Mouse (Mus musculus) hindbrain, embryonic 10.5 days (tissue): ENCODE data around the gene Klc1. TPM values are rescaled to one million over a fixed set of nuclear protein-coding genes. Genes with fewer than 3 reads are reported as not detected.
A peak's percentile ranks its signal among the peaks of the same experiment; 100 is the strongest.
"Not testable (repeated sequence)": the region's sequence is repeated elsewhere in the genome, so short reads cannot be mapped to it uniquely, and the experiment has no call there.

Experiments used
- DNase-seq: peaks from one replicate; pipeline ENCODE4 v3.0.0-alpha.2; 2017; ENCODE audit warnings: low spot score
- H3K27ac ChIP-seq: fragments of 300-500 bp; sonication (generic); 2 replicates; pipeline ENCODE4 v1.5.1; 2016; ENCODE audit warnings: mild to moderate bottlenecking, moderate library complexity
- H3K27me3 ChIP-seq: fragments of 300-500 bp; sonication (generic); 2 replicates; pipeline ENCODE4 v1.6.1; 2016; ENCODE audit warnings: mild to moderate bottlenecking; ENCODE audit not compliant: poor library complexity, insufficient read depth, severe bottlenecking
- H3K36me3 ChIP-seq: fragments of 300-500 bp; sonication (generic); 2 replicates; pipeline ENCODE4 v1.6.1; 2016; ENCODE audit warnings: mild to moderate bottlenecking, moderate library complexity
- H3K4me1 ChIP-seq: fragments of 300-500 bp; sonication (generic); replicated peaks from 2 replicates; pipeline ENCODE4 v1.6.1; 2016; ENCODE audit warnings: mild to moderate bottlenecking
- H3K4me3 ChIP-seq: fragments of 300-500 bp; sonication (generic); 2 replicates; pipeline ENCODE4 v1.5.1; 2016; ENCODE audit warnings: mild to moderate bottlenecking, moderate library complexity
- H3K9me3 ChIP-seq: fragments of 300-500 bp; sonication (generic); 2 replicates; pipeline ENCODE4 v1.6.1; 2016; ENCODE audit warnings: mild to moderate bottlenecking, moderate library complexity
- WGBS: fragments of 180-500 bp; shearing (Covaris S2); methylation state at CpG from one replicate; pipeline ENCODE4 v1.1.7; 2016; 5-methylcytosine and 5-hydroxymethylcytosine counted together
- polyA plus RNA-seq: library from polyadenylated mRNA; unstranded; fragments of >200 nt; fragmentation: Nextera tagmentation; extraction: Ambion mirVana; gene quantifications from 2 replicates; pipeline ENCODE4 v1.2.1, GENCODE M21; 2016

The Klc1 gene
- polyA plus RNA-seq, 1 experiment from 2014 or later = 303 TPM

DNA sequence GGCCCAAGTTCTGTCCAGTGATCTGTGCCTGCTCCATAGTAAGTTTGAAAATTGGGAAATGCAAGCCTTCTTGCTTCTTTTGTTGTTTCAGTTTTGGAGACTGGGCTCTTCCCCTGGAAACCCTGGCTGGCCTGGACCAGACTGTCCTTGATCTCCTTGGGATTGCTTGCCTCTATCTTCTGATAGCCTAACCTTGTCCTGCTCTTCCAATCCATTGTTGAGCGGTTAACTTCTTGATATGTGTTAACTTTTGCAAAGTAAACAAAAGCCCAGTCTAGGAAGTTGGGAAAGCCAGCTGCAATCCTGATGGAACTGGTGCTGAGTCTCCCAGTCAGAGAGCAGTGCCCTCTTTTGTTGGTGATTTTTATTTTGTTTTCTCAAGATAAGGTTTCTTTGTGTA lies 30.7 kb upstream of the Klc1 start:
- Histone ChIP-seq H3K27me3 (peaks cover 3% of the 10 kb centered on the region; the same call in 1 of the 2 replicates), H3K27ac (no peak overlapping the region), H3K4me3 (no peak overlapping the region), H3K9me3 (no peaks in the 10 kb centered on the region), H3K4me1 (peaks cover 37% of the 10 kb centered on the region), H3K36me3 (peaks cover 71% of the 10 kb centered on the region)
- WGBS = 98% methylated on average over 1 of the region's 1 CpGs
- DNase-seq = no peak

DNA sequence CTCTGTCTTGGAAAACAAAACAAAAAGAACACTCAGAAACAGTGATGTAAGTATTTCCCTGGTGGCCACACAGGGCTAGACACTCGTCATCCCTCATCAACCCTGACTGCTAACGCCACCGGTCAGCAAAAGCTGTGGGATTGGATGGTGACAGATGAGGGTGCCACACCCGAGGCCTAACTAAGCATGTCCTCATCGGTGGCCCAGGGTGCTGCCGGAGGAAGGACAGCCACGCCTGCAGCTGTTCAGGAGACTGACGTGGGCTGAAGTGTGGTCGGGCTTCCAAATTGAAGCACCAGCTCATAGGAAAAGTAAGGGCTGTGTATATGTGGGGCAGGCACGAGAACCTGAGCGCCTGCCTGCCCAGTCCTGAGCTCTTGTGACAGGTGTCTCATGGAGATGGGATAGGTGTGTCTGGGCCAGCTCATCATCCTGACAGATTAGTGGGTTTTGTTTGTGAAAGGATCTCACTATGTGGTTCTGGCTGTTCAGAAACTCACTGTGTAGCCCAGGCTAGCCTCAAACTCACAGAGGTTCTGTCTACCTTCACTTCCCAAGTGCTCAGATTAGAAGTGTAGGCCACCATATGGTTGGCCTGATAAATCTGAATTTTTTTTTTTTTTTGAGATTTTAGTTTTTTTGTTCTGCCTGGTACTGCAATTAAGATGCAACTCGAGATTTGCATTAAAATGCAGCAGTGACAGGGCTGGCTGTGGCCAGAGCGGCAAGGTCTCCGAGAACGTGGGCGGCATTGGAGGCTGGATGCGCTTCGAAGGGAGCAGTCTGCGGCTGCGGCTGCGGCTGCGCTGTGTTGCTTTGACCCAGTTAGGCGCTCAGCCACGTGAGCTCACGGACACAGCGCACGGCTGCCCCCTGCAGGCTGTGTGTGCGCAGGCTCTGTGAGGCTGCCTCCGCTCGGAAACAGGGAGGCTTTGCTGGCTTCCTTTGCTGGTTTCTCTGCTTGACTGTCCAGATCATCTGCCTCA lies 26.5 kb upstream of the Klc1 start:
- Histone ChIP-seq H3K9me3 (no peaks in the 10 kb centered on the region), H3K4me1 (peaks cover 13% of the 10 kb centered on the region), H3K4me3 (peak overlapping the region; percentile 13; the same call in 1 of the 2 replicates), H3K27me3 (peaks cover 3% of the 10 kb centered on the region; the same call in 1 of the 2 replicates), H3K27ac (peak overlapping the region; percentile 42; the same call in 1 of the 2 replicates), H3K36me3 (peaks cover 36% of the 10 kb centered on the region)
- DNase-seq = peak; percentile 90
- WGBS = 31% methylated on average over 30 of the region's 30 CpGs

GRCm38 (mm10) chr12:111732921-111733320 lies 25.7 kb upstream of the Klc1 start:
- H3K4me3 ChIP-seq = 0 out of 2 replicates have a peak overlapping the region, but pooled peaks have one; percentile 13
- peaks cover 13% of the 10 kb centered on the region for H3K4me1 ChIP-seq
- no peak for DNase-seq
- no peaks in the 10 kb centered on the region for H3K9me3 ChIP-seq
- 58% methylated on average over 5 of the region's 5 CpGs for WGBS
- H3K36me3 ChIP-seq = peaks cover 28% of the 10 kb centered on the region
- peaks cover 3% of the 10 kb centered on the region; the same call in 1 of the 2 replicates for H3K27me3 ChIP-seq
- peak overlapping the region; percentile 42; the same call in 1 of the 2 replicates for H3K27ac ChIP-seq

- Histone ChIP-seq H3K27me3 (peaks cover 3% of the 10 kb centered on the region; the same call in 1 of the 2 replicates), H3K9me3 (no peaks in the 10 kb centered on the region), H3K36me3 (peaks cover 11% of the 10 kb centered on the region), H3K4me3 (no peak overlapping the region), H3K4me1 (peaks cover 13% of the 10 kb centered on the region), H3K27ac (no peak overlapping the region)
- 92% methylated on average over 3 of the region's 3 CpGs for WGBS
- no peak for DNase-seq
These were observed 23.7 kb upstream of the Klc1 start for GRCm38 (mm10) chr12:111734912-111735311.

DNA sequence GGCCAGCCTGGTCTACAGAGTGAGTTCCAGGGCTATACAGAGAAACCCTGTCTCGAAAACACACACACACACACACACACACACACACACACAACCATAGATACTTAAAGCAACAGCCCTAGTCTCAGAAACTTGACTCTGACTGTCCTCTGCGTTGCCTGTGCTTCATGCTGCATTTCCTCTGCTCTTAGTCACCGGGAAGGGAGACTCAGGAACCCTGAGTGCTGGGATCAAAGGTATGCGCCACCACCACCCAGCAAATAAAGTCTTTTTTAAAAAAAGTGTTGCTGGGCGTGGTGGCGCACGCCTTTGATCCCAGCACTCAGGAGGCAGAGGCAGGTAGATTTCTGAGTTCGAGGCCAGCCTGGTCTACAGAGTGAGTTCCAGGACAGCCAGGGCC lies 22.0 kb upstream of the Klc1 start:
- not testable (repeated sequence) for H3K27ac ChIP-seq, DNase-seq, H3K9me3 ChIP-seq, H3K36me3 ChIP-seq, H3K27me3 ChIP-seq, H3K4me3 ChIP-seq
- H3K4me1 ChIP-seq = peaks cover 13% of the 10 kb centered on the region
- 91% methylated on average over 8 of the region's 8 CpGs for WGBS

DNA sequence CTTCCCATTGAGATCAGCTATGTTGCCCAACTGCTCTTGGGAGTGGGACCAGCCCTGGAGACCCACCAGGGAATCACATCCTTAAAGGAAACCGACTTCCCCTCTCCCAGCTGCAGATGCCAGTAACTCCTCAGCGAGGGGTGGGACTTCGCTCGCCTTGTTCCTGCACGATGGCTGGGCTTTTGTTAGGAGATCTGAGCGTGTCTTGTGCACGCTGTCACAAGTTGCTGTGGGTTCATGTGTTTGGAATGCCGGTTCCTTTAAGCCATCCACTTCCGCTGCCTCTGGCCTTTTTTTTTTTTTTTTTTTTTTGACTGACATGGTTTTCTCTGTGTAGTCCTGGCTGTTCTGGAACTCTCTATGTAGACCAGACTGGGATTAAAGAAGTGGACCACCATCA lies 21.3 kb upstream of the Klc1 start:
- H3K4me3 ChIP-seq = no peak overlapping the region
- peaks cover 7% of the 10 kb centered on the region for H3K4me1 ChIP-seq
- no peaks in the 10 kb centered on the region for H3K9me3 ChIP-seq
- 60% methylated on average over 9 of the region's 9 CpGs for WGBS
- no peaks in the 10 kb centered on the region for H3K27me3 ChIP-seq
- H3K36me3 ChIP-seq = no peaks in the 10 kb centered on the region
- no peak for DNase-seq
- no peak overlapping the region for H3K27ac ChIP-seq

DNA sequence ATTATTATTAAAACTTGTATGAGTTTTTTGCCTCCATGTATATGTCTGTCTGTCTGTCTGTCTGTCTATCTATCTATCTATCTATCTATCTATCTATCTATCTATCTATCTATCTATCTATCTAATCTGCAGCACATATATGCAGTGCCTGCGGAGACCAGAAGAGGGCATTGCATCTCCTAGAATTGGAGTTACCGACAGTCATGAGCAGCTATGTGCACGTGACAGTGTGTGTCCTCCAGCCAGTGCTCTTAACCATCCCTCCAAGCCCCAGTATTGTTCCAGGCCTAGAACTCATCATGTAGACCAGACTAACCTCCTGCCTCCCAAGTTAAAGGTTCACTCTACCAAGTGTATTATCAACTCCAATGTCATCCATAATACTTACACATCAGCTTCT lies 19.9 kb upstream of the Klc1 start:
- Histone ChIP-seq H3K36me3 (no peaks in the 10 kb centered on the region), H3K4me1 (no peaks in the 10 kb centered on the region; the same call in 1 of the 2 replicates), H3K27me3 (no peaks in the 10 kb centered on the region), H3K27ac (no peak overlapping the region), H3K4me3 (no peak overlapping the region), H3K9me3 (no peaks in the 10 kb centered on the region)
- DNase-seq = peak; percentile 67
- 7% methylated on average over 3 of the region's 3 CpGs for WGBS

- H3K9me3 ChIP-seq = no peaks in the 10 kb centered on the region
- DNase-seq = no peak
- H3K36me3 ChIP-seq = no peaks in the 10 kb centered on the region
- 80% methylated on average over 8 of the region's 8 CpGs for WGBS
- H3K27me3 ChIP-seq = no peaks in the 10 kb centered on the region
- no peak overlapping the region for H3K27ac ChIP-seq
- H3K4me3 ChIP-seq = no peak overlapping the region
- peaks cover 8% of the 10 kb centered on the region for H3K4me1 ChIP-seq
These were observed 17.3 kb upstream of the Klc1 start for GRCm38 (mm10) chr12:111741338-111741737.

GRCm38 (mm10) chr12:111743419-111743818 lies 15.2 kb upstream of the Klc1 start:
- no peak overlapping the region for H3K27ac ChIP-seq
- no peaks in the 10 kb centered on the region for H3K9me3 ChIP-seq

DNA sequence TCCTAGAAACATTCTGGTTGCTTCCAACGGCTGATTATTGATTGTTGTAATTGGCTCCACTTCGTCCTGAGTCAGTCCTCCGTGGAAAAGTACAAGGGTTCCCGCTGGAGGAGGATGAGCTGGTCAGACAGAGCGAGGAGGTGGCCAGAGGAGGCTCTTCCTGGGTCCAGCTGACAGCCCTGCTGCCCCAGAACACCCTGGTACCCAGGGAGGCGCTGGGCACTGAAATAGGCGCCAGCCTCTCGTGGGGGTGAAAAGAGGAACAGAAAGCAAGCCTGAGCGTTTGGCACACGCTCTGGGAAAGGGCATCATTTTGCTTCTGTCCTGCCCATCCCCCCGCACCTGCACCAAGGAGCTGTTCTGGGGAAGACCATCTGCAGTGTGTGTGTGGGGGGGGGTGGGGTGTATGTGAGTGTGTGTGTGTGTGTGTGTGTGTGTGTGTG lies 14.6 kb upstream of the Klc1 start:
- Histone ChIP-seq H3K4me1 (peaks cover 9% of the 10 kb centered on the region), H3K27ac (peak overlapping the region; percentile 35; the same call in 1 of the 2 replicates), H3K36me3 (no peaks in the 10 kb centered on the region), H3K27me3 (no peaks in the 10 kb centered on the region), H3K9me3 (no peaks in the 10 kb centered on the region), H3K4me3 (no peak overlapping the region)
- DNase-seq = no peak
- 84% methylated on average over 11 of the region's 11 CpGs for WGBS

More at GRCm38 (mm10) chr12:111743419-111743818, 15.2 kb upstream of the Klc1 start:
- Histone ChIP-seq H3K27me3 (no peaks in the 10 kb centered on the region), H3K36me3 (no peaks in the 10 kb centered on the region), H3K4me3 (no peak overlapping the region), H3K4me1 (peaks cover 9% of the 10 kb centered on the region)
- DNase-seq = no peak
- WGBS = 71% methylated on average over 2 of the region's 2 CpGs

DNA sequence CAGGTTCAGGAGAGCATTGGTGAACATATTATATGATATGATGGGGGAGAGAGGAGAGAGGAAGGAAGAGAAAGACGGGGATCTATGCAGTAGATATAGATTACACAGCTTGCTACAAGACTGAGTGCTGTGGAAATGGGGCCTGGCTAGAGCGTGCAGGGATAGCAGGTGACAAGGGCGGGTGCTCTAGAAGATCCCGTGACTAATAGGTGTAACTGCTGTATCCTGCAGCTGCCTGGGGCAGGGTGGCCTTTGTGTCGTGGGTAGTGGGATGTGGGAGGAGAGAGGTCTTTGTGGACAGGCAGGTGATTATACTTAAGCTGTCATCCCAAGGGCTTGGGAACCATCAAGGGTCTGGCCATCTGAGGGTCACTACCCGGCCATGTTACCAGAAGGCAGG lies 13.4 kb upstream of the Klc1 start:
- peaks cover 9% of the 10 kb centered on the region for H3K4me1 ChIP-seq
- no peaks in the 10 kb centered on the region for H3K36me3 ChIP-seq
- DNase-seq = no peak
- H3K4me3 ChIP-seq = no peak overlapping the region
- H3K9me3 ChIP-seq = no peaks in the 10 kb centered on the region
- 76% methylated on average over 6 of the region's 6 CpGs for WGBS
- H3K27me3 ChIP-seq = no peaks in the 10 kb centered on the region
- no peak overlapping the region for H3K27ac ChIP-seq

DNA sequence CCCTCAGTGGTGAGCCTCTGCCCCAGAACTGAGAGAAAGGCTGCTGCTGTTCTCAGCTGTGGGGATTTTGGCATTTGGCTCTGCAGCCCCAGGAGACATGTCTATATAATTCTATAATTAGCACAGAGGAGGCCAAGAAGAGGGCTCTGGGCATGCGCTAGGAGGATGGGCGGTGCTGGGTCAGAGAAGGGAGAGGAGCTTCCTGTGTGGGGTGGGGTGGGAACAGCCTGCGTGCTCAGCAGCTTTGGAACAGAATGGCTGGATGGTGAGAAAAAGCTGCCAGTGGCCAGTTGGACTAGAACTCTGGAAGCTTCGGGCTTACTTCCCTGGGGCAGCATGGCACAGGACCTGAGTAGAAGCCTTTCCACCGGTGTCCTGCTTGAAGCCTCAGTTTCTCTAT lies 12.6 kb upstream of the Klc1 start:
- H3K27ac ChIP-seq = peak overlapping the region; percentile 35; the same call in 1 of the 2 replicates
- H3K27me3 ChIP-seq = no peaks in the 10 kb centered on the region
- H3K4me3 ChIP-seq = no peak overlapping the region
- peaks cover 9% of the 10 kb centered on the region for H3K4me1 ChIP-seq
- H3K36me3 ChIP-seq = no peaks in the 10 kb centered on the region
- DNase-seq = no peak
- no peaks in the 10 kb centered on the region for H3K9me3 ChIP-seq
- 76% methylated on average over 5 of the region's 5 CpGs for WGBS

DNA sequence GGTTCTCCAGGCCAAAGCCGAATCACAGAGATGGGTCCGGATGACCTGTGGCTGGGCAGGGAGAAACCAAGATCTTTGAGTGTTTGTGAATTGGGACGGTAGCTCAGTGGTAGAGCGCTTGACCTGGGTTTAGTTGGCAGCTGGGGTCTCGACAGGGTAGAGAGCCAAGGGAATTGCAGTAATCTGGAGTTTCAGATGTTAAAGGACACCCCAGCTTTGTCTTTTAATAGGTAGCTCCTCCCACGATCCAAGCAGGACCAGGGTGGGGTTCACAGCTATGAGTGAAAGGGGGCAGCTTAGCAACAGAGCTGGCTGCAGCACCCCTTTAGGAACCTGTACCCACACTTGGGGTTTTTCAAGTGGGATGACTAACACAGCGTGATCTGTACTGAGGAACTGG lies 11.2 kb upstream of the Klc1 start:
- WGBS = 82% methylated on average over 7 of the region's 7 CpGs
- Histone ChIP-seq H3K36me3 (no peaks in the 10 kb centered on the region), H3K4me1 (peaks cover 9% of the 10 kb centered on the region), H3K4me3 (no peak overlapping the region), H3K9me3 (no peaks in the 10 kb centered on the region), H3K27ac (no peak overlapping the region), H3K27me3 (no peaks in the 10 kb centered on the region)
- no peak for DNase-seq
